Mouse (Mus musculus): ENCODE data around the gene Xxylt1.

GRCm38 (mm10) chr16:30934205-30934780 lies 146.9 kb downstream of the Xxylt1 start:
- TF ChIP-seq CTCF (IDR thresholded peaks at IDR 0.05; ENCODE audit: low read depth, low read length) (no peak), POLR2A (IDR thresholded peaks at IDR 0.05; ENCODE audit: borderline replicate concordance, low read depth, low read length) (no peak)
